Mouse (Mus musculus): ENCODE data around the gene Cfap97d1.

Cfap97d1 gene

DNA sequence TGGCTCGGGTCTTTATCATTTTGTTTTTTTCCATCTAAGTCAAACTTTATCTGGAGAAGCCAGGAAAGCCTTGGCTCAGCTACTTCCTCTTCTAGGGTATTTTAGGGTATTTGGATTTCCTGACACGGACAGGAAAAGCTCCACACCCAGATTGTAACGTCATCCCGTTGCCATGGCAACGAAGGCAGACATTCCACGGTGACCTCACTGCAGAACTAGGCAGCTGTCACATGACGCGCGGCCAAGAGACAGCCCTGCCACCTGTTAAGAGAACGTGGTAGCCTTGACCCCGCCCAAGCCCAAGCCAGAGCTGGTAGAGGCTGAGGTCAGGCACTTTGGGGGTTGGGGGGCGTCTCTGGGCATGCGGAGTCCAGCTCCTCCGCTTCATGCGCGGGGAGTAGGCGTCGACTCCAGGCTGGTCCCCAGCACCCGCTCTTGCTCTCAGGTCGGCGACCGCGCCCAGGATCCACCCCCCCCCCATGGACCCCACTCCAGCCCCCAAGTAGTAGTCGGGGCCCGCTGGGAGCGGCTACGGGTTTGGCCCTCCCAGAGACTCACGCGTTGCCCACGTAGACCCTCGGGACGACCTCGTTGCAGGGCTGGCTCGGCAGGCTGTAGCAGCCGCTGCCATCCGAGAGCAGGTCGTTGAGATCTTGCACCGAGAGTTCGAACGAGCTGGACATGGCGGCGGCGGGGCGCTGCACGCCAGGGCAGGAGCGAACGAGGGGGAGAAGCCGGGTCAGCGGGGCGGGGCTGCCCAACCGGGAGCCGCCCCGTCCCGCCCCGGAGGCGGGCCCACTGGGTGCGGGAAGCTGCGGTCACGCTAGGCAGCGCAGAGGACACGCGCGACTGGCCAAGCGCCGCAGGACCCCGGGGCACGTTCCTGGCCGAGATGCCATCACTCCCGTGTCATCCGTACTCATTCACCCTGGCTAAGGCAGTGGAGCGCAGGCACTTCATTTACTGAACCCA, at the start of gene Cfap97d1:
Cfap97d1 (plus strand) TSS at position 226 of the 972 bp plus-strand sequence.
- DNase-seq = peak; percentile 98

DNA sequence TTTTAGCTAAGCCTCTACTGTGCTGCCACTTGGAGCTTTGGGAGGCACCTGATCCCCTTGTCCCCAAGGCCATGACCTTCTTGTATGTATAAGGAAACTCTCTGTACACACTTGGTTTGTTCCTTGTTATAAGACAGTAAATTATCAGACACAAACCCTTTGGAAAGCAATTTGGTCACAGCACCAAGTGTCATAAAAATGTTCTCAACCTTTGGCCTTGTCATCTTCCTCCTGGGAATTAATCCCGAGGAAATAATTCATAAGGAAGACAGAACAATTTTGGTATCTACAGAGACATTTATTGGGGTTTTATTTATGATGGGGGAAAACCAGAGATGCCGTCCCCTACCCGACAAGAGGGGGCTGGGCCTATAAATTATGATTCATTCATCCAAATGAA, 48.3 kb upstream of the Cfap97d1 start:
- no peak for DNase-seq

DNA sequence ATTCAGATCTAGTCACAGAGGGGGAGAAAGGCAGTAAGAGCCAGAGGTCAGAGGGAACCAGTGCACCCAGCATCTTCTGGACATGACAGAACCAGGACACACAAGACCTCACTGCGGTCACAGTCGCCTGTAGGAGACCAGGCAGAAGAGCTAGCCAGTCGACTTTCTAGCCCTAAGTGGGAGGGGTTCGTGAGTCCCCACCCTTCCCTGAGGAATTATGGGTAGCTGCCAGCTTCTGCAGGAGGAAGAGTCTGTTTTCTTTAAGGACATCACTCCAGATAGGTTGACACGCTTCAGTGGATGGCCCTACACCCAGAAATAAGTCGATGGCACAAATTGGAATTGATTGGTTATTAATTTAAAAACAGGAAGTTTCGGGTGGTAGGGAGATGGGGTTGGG, 47.7 kb upstream of the Cfap97d1 start:
- DNase-seq = no peak

DNA sequence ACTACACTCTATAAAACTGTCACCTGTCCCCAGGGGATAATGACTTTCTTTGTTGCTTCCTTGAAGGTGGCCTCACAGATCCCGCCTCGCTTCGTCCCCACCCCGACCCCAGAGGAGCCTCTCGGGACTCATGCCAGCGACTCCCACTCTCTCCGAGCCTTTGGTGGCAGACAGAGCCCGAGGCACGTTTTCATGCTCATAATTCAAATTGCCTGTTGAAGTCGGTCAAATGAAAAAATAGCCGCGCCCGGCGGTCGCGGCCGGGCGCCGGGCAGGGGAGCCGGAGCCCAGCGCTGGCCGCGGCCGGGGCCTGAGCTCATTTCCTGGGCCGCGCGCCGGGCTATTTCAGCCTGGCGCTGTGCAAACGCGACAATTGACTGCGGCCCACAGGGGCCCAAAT, 47.0 kb upstream of the Cfap97d1 start:
- no peak for DNase-seq

DNA sequence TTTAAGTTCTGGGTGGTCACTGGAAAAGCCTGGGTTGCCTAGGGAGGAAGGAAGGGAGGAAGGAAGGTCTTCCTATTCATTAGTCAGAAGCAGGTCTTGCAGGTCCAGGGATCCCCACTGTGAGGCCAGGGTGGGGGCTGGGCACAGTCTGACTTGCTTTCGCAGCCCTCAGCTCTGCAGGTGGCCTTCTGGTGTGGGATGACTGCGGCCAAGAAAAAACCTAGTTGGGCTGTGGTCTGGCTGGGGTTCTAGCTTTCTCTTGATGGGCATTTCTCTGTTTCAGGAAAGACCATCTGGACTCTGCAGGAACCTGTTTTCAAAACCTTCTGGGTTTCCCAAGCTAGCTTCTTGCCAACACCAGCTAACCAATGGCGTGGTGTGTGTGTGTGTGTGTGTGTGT, 41.0 kb upstream of the Cfap97d1 start:
- DNase-seq = no peak

DNA sequence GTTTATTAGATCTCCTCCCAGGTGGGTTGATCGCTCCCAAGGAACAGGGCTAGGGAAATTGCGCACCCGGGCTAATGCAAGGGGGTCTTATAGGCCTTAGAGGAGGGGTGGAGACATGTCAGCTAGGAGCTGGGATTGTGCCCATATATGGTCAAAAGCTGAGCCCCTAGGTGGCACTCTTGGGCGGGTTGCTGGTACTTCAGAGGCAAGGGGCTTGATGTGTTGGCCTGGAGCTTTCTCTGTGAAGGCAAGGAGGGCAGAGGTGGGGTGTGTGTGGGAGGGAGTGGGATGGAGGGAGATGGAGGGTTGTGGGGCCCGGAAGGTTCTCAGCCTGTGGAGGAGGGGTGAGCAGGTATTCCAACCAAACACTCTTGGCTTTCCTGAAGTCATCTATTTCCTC, 37.6 kb upstream of the Cfap97d1 start:
- DNase-seq = no peak

DNA sequence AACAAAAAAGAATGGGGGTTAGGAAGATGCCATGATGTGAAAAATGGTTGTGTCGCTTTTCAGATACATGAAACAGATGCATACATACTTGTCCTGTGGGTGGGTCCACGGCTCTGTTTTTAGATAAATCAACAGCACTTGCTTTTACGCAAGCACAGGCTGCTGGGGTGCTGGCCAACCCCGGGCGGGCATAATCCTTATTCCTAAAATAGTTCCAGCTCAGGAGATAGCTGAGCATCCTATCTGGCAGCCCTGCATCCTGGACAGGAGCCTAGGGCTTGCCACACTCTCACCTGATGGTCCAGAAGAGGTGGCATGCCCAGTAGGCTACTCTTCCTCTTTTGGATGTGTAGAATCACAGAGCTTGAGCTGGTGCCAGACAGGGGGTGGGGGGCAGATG, 34.1 kb upstream of the Cfap97d1 start:
- DNase-seq = no peak

DNA sequence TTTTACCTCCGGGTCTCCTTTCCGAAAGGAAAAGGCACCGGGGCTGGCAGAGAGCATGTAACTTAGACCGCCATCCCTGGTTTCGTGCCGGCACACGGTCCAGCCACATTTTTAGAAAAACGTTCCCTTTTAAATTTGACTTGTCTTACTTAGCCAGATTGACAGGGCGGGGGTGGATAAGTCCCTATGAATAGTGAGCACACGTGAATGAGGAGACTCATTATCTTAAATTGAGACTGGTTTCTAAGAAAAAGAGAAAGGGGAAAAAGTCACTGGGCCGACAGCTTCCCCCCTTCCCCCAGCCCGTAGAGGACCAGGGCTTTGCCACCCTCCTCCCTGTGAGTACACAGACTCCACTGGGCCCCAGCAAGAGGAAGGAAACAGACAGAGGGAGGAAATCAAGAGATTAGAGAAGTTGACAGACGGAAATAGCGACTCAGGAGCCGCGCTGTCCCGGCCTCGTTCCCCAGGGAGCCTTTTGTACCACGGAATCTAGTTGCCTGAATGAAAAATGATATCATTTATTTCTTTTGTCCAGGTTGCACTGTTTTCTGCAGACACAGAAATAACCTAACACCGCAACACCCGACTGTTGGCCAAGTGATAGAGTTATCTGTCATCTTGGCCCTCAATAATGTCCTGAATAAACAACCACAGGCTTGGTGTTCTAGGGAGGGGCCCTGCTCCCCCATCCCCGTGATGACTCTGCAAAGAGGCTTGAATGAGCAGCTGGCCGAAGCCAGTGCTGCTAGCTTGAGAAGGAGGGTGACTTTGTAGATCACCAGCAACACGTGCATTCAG, 31.3 kb upstream of the Cfap97d1 start:
- DNase-seq = no peak

DNA sequence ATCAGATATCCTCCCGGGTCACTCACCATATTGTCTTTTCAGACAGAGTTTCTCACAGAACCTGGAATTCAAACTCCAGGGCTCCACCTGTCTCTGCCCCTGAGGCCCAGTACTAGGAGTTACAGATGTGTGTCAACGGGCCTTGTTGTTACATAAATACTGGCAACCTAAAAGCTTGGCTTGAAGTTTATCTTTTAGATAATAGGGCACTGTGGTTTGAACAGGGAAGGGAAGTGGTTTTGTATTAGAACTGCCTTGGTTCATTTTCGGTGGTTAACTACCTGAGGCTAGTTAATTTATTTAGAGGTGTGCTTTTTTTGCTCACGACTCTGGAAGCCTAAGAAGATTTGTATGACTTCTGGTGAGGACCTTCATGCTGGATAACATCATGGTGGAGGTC, 30.6 kb upstream of the Cfap97d1 start:
- no peak for DNase-seq

DNA sequence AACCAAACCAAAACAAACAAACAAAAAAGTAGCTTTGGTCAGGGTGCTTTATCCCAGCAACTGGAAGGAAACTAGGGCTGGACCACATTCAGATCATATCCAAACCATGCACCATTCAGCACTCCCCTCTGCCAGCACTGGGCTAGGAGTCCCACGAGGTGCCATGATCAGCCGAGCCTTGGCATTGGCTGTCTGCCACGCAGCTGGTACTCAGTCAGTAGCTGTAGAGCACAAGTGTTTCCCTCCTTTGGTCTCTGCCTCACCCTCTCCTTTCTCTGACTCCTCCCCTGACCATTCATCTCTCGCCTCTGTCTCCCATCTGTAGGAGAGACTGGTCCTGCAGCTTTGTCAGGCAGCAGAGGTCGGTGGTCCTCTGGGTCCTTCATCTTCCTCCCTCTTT, 26.6 kb upstream of the Cfap97d1 start:
- DNase-seq = no peak

DNA sequence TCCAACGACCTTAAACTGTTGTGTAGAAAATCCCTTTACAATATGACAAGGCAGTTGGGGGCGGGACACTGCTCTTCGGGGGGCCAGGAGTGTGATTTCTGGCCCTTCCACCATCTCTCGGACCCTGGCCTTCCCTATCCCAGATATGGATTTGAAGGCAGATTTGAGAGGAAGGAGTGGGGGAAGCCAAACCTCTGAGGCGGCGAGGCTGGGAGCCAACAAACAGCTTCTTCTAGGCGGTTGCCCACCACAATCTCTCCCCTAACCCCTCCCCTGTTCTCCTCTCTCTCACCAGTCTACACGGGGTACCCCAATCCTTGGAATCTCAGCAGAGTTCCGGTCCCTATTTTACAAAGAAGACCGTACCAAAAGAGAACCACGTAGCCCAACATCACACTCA, 21.0 kb upstream of the Cfap97d1 start:
- no peak for DNase-seq

DNA sequence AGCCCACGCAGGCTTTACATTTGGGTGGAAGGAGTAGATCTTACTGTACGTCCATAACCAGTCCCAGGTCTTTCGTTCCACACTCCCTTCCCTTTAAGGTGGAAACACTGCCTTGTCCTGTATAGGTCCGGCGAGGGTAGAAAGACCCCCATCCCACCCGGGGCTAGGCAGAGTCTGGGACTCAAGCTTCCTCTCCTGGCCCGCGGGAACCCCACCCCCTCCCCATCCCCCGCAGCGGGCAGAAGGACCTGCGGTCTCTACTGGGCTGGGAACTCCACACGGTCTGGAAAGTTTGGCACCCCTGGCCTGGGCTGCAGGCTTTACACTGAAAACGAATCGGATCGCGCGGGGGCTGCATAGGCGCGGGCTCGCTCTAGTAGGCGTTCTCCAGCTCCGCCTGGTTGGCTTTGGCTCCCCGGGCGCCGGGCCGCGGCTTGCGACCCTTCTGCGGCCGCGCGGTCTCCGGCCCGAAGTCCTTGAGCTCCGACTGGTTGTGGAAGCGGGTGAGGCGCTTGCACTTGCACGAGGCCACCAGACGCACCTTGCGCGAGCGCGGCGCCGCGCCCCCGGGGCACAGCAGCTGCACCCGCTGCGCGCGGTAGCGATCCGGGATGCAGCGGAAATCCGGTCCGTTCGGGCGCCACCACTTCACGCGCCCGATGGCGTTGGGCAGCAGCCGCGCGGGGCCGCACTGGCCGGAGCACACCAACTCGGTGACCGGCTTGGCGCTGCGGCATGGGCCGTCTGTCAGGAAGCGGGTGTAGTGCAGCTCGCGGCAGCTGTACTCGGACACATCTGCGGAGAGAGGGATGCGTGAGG, 20.4 kb upstream of the Cfap97d1 start:
- no peak for DNase-seq

DNA sequence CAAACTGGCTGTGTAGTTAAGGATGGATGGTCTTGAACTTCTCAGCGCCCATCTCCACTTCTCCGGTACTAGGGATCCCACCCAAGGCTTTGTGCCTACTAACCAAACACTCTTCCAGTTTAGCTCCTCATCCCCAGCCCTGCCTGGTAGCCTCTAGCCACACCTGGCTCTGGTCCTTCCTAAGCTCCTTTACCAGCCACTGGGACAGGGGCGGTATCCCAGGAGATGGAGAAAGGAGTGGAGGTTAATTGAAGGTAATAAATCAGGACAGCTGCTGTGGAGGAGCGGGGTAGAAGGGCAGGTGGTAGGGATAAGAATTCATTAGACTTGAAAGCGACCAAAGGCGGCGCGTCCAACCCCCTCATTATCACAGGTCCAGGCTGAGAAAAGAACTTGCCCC, 19.4 kb upstream of the Cfap97d1 start:
- no peak for DNase-seq

DNA sequence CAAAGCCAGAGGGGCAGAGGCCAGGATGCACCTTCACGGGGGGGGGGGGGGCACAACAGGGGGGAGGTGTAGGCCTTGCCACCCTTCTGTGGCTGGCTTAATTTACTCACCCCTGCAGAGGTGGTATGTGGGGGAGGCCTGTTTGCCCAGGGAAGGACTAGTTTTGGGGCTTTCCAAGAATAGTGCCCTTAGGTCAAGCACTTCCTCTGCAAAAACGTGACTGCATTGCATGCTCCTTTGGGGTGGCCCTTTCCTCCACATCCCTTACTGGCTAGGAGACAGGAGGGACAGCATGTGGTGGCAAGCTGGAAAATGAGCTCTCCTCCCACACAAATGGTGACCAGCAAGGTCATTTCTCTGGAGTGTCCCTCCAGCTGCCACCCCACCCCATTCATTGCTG, 18.5 kb upstream of the Cfap97d1 start:
- no peak for DNase-seq

DNA sequence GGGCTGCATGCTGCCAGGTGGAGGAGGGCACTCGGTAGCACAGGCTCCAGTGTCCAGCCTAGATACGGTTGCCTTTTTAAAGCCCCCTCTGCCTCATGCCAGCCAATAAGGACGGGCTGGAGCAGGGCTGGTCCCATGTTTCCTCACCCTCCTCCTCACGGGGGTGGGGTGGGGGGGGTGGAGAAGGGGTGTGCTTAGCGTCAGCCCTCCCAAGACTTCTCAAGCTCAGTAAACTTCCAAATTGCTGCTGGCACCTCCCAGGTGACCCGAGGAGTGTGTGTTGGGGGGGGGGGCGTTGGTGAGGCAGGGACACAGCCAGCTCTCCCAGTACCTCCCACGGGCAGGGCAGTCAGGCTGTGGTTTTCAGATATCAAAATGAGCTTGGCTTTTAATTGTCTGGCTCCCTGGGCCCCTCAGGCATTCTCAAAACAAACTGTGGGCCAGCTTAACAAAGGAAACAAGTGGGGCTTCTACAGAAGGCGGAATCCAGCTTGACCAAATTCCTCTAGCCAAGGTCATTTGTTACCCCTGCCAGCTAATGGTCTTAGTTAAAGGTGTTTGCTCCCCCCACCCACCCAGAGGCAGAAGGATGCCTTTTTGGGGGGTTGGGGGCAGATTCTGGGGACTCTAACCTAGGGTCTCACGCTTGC, 17.0 kb upstream of the Cfap97d1 start, which contains the start of gene Sost:
Sost (minus strand) TSS at position 51 of the 650 bp plus-strand sequence.
- DNase-seq = no peak

DNA sequence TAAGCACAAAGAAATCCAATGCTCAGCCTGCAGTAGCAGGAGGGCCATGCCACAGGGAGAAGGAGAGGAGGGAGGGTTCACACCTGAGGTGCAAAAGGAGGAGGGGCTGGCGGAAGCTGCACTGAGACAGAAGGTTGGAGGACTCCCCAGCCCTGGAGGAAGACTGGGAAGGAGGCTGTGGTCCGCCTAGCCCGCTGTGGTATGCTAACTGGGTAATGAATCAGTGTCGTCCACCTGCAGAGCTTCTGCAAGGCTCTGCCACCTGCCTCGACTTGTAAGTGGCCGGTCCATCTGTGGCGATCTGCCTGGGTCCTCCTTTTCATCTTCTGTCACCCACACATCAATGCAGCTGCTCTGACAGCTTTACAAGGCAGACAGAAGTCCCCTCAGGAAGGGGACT, 15.8 kb upstream of the Cfap97d1 start:
- no peak for DNase-seq

DNA sequence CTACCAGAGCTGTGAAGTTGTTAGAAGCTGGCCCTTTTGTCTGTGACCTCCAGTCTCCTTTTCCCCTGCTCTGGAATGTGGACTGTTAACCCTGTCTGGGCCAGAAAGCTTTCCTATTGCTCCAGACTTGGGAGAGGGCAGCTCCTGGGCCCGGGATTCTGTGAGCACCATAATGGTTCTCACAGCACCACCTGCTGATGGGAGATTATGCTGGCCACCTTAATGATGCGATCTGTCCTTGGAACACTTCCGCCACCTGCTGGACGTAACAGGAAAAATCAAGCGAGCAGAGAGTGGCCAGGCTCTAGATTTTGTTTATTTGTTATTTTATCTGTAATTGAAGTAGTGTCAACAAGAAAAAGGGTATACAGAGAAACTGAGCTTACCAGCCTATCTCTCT, 15.3 kb upstream of the Cfap97d1 start:
- peak; percentile 81 for DNase-seq

DNA sequence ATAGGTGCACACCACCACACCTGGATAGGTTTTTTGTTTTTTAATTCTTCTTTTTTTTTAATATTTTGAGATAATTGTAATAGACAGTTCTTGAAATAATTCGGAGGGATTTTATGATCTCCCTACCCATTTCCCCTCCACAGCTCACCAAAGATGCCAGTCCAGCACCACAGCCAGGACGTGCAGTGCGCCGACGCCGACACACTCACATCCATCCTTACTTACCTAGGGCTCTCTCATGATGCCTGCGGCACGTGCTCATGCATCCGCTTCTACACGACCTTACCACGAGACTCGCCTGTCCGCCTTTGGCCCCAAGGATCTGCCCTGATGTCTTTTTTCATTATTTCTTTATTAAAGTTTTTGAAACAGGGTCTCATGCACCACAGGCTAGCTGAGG, 14.2 kb upstream of the Cfap97d1 start:
- DNase-seq = no peak

DNA sequence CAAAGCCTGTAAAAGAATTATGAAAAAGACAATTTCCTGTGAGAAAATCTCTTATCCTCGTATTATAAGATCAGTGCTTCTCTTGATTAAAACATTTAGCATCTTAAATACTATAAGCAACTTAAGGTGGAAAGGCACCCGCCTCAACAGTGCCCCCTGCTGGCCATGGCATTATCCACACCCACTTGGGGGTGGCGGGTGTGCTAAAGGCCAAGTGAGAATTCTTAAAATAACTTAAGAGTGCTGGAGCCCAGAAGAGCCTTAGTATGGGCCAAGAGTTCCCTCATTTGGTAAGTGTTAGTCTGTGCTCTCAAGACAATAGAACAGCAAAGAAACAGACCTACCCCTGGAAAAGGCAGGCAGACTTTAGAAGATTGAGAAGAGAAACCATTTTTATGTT, 12.7 kb upstream of the Cfap97d1 start:
- no peak for DNase-seq

DNA sequence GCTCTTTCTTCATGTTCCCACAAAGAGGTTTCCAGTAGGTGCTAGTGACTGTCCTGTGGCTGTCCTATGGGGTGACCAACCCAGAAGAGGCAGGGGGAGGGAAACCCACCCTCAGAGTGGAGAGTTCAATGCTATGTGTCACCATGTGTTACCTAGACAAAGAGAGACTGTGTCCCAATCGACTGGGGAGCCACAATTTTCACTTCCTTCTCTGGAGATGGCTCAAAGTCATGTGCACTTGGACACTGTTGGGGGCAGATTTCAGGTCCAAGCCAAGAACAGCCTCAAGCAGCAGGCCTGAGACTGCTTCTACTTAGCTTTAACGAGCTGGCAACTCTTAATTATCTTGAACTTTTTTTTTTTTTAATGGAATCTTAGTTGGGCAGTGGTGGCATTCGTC, 12.0 kb upstream of the Cfap97d1 start:
- no peak for DNase-seq

DNA sequence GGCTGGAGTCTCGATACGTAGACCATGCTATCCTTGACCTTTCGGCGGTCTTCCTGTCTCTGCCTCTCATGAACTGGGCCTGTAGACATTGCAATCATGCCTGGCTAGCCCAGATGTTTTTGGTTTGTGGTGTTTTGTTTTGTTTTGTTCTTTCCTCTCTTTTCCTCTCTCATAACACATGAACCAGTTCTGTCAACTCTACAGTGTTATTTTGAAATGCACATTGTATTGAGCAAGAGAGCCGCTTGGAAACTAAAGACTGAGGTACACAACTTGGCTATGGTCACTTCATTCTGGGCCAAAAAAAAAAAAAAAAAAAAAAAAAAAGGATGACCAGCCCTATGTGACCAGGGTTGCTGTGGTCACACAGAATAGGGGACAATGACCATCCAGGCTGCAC, 11.4 kb upstream of the Cfap97d1 start:
- DNase-seq = no peak

DNA sequence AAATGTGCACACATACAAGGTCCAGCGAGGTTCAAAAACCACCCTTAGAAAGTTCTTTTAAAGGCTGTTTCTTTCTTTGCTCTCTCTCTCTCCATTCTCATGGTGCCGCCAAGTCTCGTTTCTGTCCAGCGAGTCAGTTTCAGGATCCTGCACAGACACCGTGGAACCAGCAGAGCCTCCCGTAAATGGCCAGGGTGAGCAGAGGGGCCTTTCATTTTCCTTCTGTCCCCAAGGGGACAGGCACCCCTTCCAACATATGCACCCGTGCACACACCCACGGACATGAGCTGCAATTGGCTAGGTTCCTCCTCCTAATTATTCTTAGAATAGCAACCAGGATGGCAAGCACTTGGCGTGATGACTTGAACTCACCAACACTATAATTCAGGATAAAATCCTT, 10.6 kb upstream of the Cfap97d1 start:
- DNase-seq = no peak

DNA sequence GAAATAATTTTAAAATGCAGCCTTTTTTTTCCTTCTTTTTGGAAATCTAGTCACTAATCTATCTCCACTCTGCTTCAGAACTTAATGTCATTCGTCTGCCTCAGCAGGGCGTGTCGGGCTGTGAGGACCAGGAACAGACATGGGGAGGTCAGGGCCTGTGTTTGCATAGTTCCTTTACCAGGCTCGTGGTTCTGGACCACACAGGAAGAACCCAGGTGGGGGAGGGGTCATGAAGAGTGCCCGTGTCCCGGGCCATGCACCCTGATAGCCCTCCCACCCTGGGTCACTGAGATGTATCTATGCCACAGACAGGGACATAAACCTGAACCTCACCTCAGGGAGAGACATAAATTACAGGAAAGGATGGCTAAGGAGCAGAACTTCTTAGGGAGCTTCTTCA, 9.9 kb upstream of the Cfap97d1 start:
- DNase-seq = no peak
